Mouse (Mus musculus) lung, postnatal 36 days (tissue): Measurements from ENCODE around the gene Golm1.
"Not testable (repeated sequence)": the region's sequence is repeated elsewhere in the genome, so short reads cannot be mapped to it uniquely, and the experiment has no call there.

Experiments used
- DNase-seq: peaks from one replicate; pipeline ENCODE4 v3.0.0; 2022; ENCODE audit warnings: mixed read lengths

Gene Golm1

GRCm38 (mm10) chr13:59675151-59676011 is at the start of gene Golm1:
Gene Golm1, minus strand, starts transcription at chr13:59675811.
- peak; percentile 80 for DNase-seq

GRCm38 (mm10) chr13:59722089-59722488 is 46.5 kb upstream of the Golm1 start:
- not testable (repeated sequence) for DNase-seq

- DNase-seq: no peak
These were observed 43.9 kb upstream of the Golm1 start for GRCm38 (mm10) chr13:59719475-59719874.

GRCm38 (mm10) chr13:59718857-59719440 is 43.3 kb upstream of the Golm1 start:
- DNase-seq: peak; percentile 58

- DNase-seq: no peak
These were observed 38.1 kb upstream of the Golm1 start for GRCm38 (mm10) chr13:59713710-59714109.

- not testable (repeated sequence) for DNase-seq
These were observed 36.4 kb upstream of the Golm1 start, which contains the start of gene Spata31d1b for GRCm38 (mm10) chr13:59711984-59712383. Gene Spata31d1b, plus strand, starts transcription at chr13:59712284.

GRCm38 (mm10) chr13:59710230-59710629 is 34.6 kb upstream of the Golm1 start, which contains the start of gene Spata31d1a:
Gene Spata31d1a, minus strand, starts transcription at chr13:59710330.
- no peak for DNase-seq

GRCm38 (mm10) chr13:59704562-59704961 is 29.0 kb upstream of the Golm1 start:
- peak; percentile 65 for DNase-seq

GRCm38 (mm10) chr13:59703514-59703913 is 27.9 kb upstream of the Golm1 start:
- DNase-seq: no peak

- DNase-seq: not testable (repeated sequence)
These were observed 24.5 kb upstream of the Golm1 start for GRCm38 (mm10) chr13:59700137-59700536.

- no peak for DNase-seq
These were observed 23.5 kb upstream of the Golm1 start for GRCm38 (mm10) chr13:59699131-59699530.

- DNase-seq: no peak
These were observed 20.2 kb upstream of the Golm1 start for GRCm38 (mm10) chr13:59695781-59696180.

GRCm38 (mm10) chr13:59694008-59694407 is 18.4 kb upstream of the Golm1 start, which contains the start of gene 4921517D22Rik:
Gene 4921517D22Rik, minus strand, starts transcription at chr13:59694108.
- DNase-seq: no peak

- no peak for DNase-seq
These were observed 15.9 kb upstream of the Golm1 start for GRCm38 (mm10) chr13:59691478-59691877.

- no peak for DNase-seq
These were observed 15.0 kb upstream of the Golm1 start for GRCm38 (mm10) chr13:59690576-59690975.

GRCm38 (mm10) chr13:59689843-59690242 is 14.2 kb upstream of the Golm1 start:
- no peak for DNase-seq

- DNase-seq: no peak
These were observed 13.7 kb upstream of the Golm1 start for GRCm38 (mm10) chr13:59689313-59689712.

GRCm38 (mm10) chr13:59688338-59688770 is 12.7 kb upstream of the Golm1 start:
- DNase-seq: peak; percentile 50

GRCm38 (mm10) chr13:59685236-59685635 is 9.6 kb upstream of the Golm1 start:
- DNase-seq: no peak

- no peak for DNase-seq
These were observed 7.0 kb upstream of the Golm1 start for GRCm38 (mm10) chr13:59682629-59683028.

- no peak for DNase-seq
These were observed 4.3 kb upstream of the Golm1 start for GRCm38 (mm10) chr13:59679908-59680307.

GRCm38 (mm10) chr13:59679306-59679705 is 3.7 kb upstream of the Golm1 start:
- no peak for DNase-seq

- no peak for DNase-seq
These were observed 962 bp upstream of the Golm1 start for GRCm38 (mm10) chr13:59676316-59677229.
